Mouse (Mus musculus): ENCODE measurements around the gene Mrpl50. TPM values are rescaled to one million over a fixed set of nuclear protein-coding genes. Genes with fewer than 3 reads are reported as not detected.

Mrpl50 gene
- 30.6 and 31.8 TPM in 2 replicates for polyA plus RNA-seq (2015; fragmentation: Nextera tagmentation; extraction: Ambion mirVana)

GRCm38 (mm10) chr4:49520572-49521340 lies at the start of gene Mrpl50, which contains the start of gene Zfp189:
Gene Mrpl50, minus strand, starts transcription at chr4:49521093.
Gene Zfp189, plus strand, starts transcription at chr4:49521176.
- Histone ChIP-seq H3K9ac (replicated peaks; ENCODE audit: low read depth) (peak within 1 kb of the TSS; percentile 74), H3K36me3 (ENCODE audit: insufficient read depth, low read length) (no peaks in the 10 kb centered on the region), H3K9me3 (ENCODE audit: low read length) (no peaks in the 10 kb centered on the region), H3K4me2 (replicated peaks; ENCODE audit: low read depth, low read length) (peak within 1 kb of the TSS; percentile 85), H3K27me3 (replicated peaks; ENCODE audit: insufficient read depth, low read length) (no peaks in the 10 kb centered on the region), H3K4me1 (ENCODE audit: insufficient read depth, low read depth, low read length) (peaks cover 7% of the 10 kb centered on the region; the same call in 1 of the 2 replicates), H3K27ac (ENCODE audit: low read length) (peak within 1 kb of the TSS; percentile 17; the same call in 1 of the 2 replicates), H3K4me3 (ENCODE audit: low read depth, low read length) (peak within 1 kb of the TSS; percentile 75)
- 0% methylated on average over 41 of the region's 41 CpGs for WGBS
- DNase-seq (ENCODE audit: low spot score) (peak; percentile 99), ATAC-seq (peak; percentile 100)
- no peak for TF ChIP-seq EP300 (IDR thresholded peaks at IDR 0.05)
- TF ChIP-seq CTCF (IDR thresholded peaks at IDR 0.05): no peak

GRCm38 (mm10) chr4:49567613-49568012 lies 46.7 kb upstream of the Mrpl50 start:
- Histone ChIP-seq H3K9me3 (ENCODE audit: low read length) (no peaks in the 10 kb centered on the region), H3K9ac (replicated peaks; ENCODE audit: low read depth) (no peak overlapping the region), H3K27ac (ENCODE audit: low read length) (no peak overlapping the region), H3K4me2 (replicated peaks; ENCODE audit: low read depth, low read length) (no peak overlapping the region), H3K4me1 (ENCODE audit: insufficient read depth, low read depth, low read length) (no peaks in the 10 kb centered on the region), H3K27me3 (replicated peaks; ENCODE audit: insufficient read depth, low read length) (no peaks in the 10 kb centered on the region), H3K36me3 (ENCODE audit: insufficient read depth, low read length) (no peaks in the 10 kb centered on the region), H3K4me3 (ENCODE audit: low read depth, low read length) (no peak overlapping the region)
- TF ChIP-seq EP300 (IDR thresholded peaks at IDR 0.05): no peak
- peak; percentile 95 for TF ChIP-seq CTCF (IDR thresholded peaks at IDR 0.05)
- 18% methylated on average over 3 of the region's 3 CpGs for WGBS
- peak; percentile 57 for ATAC-seq
- peak; percentile 91 for DNase-seq (ENCODE audit: low spot score)

- no peak for TF ChIP-seq CTCF (IDR thresholded peaks at IDR 0.05)
- no peak for TF ChIP-seq EP300 (IDR thresholded peaks at IDR 0.05)
- DNase-seq (ENCODE audit: low spot score) (peak; percentile 11), ATAC-seq (peak; percentile 38)
- Histone ChIP-seq H3K4me2 (replicated peaks; ENCODE audit: low read depth, low read length) (no peak overlapping the region), H3K4me1 (ENCODE audit: insufficient read depth, low read depth, low read length) (no peaks in the 10 kb centered on the region), H3K27ac (ENCODE audit: low read length) (no peak overlapping the region), H3K36me3 (ENCODE audit: insufficient read depth, low read length) (no peaks in the 10 kb centered on the region), H3K4me3 (ENCODE audit: low read depth, low read length) (no peak overlapping the region), H3K27me3 (replicated peaks; ENCODE audit: insufficient read depth, low read length) (no peaks in the 10 kb centered on the region), H3K9ac (replicated peaks; ENCODE audit: low read depth) (no peak overlapping the region), H3K9me3 (ENCODE audit: low read length) (no peaks in the 10 kb centered on the region)
- WGBS: 57% methylated on average over 20 of the region's 20 CpGs
Measured at GRCm38 (mm10) chr4:49559915-49560772, 39.3 kb upstream of the Mrpl50 start.

GRCm38 (mm10) chr4:49558181-49558580 lies 37.3 kb upstream of the Mrpl50 start:
- Histone ChIP-seq H3K9ac (replicated peaks; ENCODE audit: low read depth) (no peak overlapping the region), H3K9me3 (ENCODE audit: low read length) (no peaks in the 10 kb centered on the region), H3K4me2 (replicated peaks; ENCODE audit: low read depth, low read length) (no peak overlapping the region), H3K27ac (ENCODE audit: low read length) (no peak overlapping the region), H3K4me1 (ENCODE audit: insufficient read depth, low read depth, low read length) (no peaks in the 10 kb centered on the region), H3K27me3 (replicated peaks; ENCODE audit: insufficient read depth, low read length) (no peaks in the 10 kb centered on the region), H3K4me3 (ENCODE audit: low read depth, low read length) (no peak overlapping the region), H3K36me3 (ENCODE audit: insufficient read depth, low read length) (no peaks in the 10 kb centered on the region)
- ATAC-seq (no peak), DNase-seq (ENCODE audit: low spot score) (no peak)
- WGBS: 37% methylated on average over 2 of the region's 2 CpGs
- TF ChIP-seq EP300 (IDR thresholded peaks at IDR 0.05) (no peak), CTCF (IDR thresholded peaks at IDR 0.05) (no peak)

GRCm38 (mm10) chr4:49557375-49557774 lies 36.5 kb upstream of the Mrpl50 start:
- Histone ChIP-seq H3K4me2 (replicated peaks; ENCODE audit: low read depth, low read length) (no peak overlapping the region), H3K27me3 (replicated peaks; ENCODE audit: insufficient read depth, low read length) (no peaks in the 10 kb centered on the region), H3K4me1 (ENCODE audit: insufficient read depth, low read depth, low read length) (no peaks in the 10 kb centered on the region), H3K36me3 (ENCODE audit: insufficient read depth, low read length) (no peaks in the 10 kb centered on the region), H3K9ac (replicated peaks; ENCODE audit: low read depth) (no peak overlapping the region), H3K27ac (ENCODE audit: low read length) (no peak overlapping the region), H3K9me3 (ENCODE audit: low read length) (no peaks in the 10 kb centered on the region), H3K4me3 (ENCODE audit: low read depth, low read length) (no peak overlapping the region)
- 99% methylated on average over 7 of the region's 7 CpGs for WGBS
- DNase-seq (ENCODE audit: low spot score) (no peak), ATAC-seq (no peak)
- TF ChIP-seq CTCF (IDR thresholded peaks at IDR 0.05): no peak
- no peak for TF ChIP-seq EP300 (IDR thresholded peaks at IDR 0.05)

GRCm38 (mm10) chr4:49553380-49553779 lies 32.5 kb upstream of the Mrpl50 start:
- H3K4me1 ChIP-seq (ENCODE audit: insufficient read depth, low read depth, low read length): no peaks in the 10 kb centered on the region
- H3K4me2 ChIP-seq (replicated peaks; ENCODE audit: low read depth, low read length): no peak overlapping the region
- no peak for DNase-seq (ENCODE audit: low spot score)
- no peak overlapping the region for H3K4me3 ChIP-seq (ENCODE audit: low read depth, low read length)
- TF ChIP-seq EP300 (IDR thresholded peaks at IDR 0.05): no peak
- TF ChIP-seq CTCF (IDR thresholded peaks at IDR 0.05): no peak
- no peaks in the 10 kb centered on the region for H3K9me3 ChIP-seq (ENCODE audit: low read length)
- no peak overlapping the region for H3K9ac ChIP-seq (replicated peaks; ENCODE audit: low read depth)
- H3K27ac ChIP-seq (ENCODE audit: low read length): no peak overlapping the region
- no peak for ATAC-seq
- 82% methylated on average over 5 of the region's 5 CpGs for WGBS
- no peaks in the 10 kb centered on the region for H3K36me3 ChIP-seq (ENCODE audit: insufficient read depth, low read length)
- no peaks in the 10 kb centered on the region for H3K27me3 ChIP-seq (replicated peaks; ENCODE audit: insufficient read depth, low read length)
